Mouse (Mus musculus) cerebellum, adult 18-20 months (tissue): Measurements from ENCODE around the gene Fcer2a.

Experiments used
- DNase-seq, 2 experiments: peaks; one replicate each; pipeline ENCODE4 v3.0.0; 2021

Fcer2a gene

DNA sequence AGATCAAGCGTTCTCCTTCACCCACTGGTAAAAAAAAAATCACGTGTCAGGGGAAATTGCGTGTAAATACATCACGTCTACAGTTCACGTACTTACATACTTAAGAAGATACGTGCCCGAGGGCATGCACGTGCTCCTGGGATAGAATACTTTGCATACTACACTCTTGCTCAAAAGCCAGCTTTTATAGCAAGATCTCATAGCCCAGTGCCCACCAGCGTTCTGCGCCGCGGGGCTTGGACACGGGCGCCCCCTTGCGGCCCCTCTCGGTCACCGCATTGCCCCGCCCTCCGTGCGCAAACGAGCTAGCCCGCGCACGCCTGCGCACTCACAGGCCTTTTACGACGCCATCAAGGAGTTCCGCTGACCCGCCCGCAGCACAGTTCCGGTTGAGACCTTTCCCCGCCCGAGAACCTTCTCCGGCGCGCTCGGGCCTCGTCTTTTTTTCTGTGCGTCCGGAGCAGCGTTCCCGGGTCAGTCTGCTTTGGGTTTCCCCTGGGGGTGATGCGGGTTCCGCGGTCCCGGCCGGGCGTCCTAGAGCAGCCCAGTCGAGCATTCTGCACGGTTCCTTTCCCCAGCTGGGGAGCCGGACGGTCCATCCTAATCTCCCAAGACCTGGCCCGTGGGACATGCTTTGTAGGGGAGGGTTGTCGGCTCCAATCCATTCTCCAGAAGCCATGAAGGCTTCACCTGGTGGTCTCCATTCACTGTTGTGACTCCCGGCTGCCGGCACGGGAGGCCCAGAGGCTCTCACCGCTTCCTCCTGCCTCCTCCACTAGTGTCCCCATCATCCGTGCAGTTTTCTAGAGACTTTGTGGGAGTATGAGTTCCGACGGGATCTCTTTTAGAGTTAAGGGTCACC is 17.6 kb downstream of the Fcer2a start, which contains the start of gene Trappc5:
TSS of gene Trappc5 (plus strand) at position 169 of the 862 bp plus-strand sequence.
- peak; percentile 94 to 98 for DNase-seq

DNA sequence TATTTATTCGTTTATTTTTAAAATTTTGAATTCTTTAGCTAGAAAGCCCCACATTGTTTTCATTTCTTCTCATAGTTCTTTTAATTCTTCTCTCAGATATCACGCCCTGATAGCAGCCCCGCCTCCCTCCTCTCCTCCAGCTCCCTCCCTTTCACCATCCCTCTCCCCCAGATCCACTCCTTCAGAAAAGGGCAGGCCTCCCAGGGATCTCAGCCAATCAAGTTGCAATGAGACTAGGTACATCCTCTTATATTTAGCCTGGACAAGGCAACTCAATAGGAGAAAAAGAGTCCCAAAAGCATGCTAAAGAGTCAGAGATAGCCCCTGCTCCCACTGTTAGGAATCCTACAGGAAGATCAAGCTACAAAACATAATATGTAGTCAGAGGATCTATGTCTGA is 19.3 kb downstream of the Fcer2a start:
- DNase-seq = no peak

DNA sequence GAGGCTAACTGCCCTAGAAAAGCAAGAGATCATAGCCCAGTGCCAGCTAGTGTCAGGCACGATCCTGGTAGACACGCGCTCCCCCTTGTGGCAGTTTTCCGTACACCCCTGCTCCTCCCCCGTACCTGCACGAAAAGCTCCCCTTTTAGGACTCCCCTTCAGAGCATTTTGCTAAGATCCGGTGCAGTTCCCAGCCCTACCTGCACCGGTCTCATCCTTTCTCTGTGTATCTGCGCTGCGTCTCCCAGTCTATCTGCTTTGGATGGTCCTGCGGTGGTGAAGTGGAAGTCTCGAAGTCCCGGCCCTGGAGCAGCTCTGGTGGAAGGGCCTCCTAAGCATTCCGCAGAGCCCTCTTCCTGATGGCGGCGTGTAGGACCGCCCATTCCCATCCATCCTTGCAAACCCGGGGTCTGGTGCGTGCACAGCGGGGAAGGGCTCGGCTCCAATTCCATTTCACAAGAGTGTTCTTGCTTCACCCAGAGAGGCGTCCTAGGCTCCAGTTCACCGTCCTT is 21.9 kb downstream of the Fcer2a start, which contains the start of gene Fcor:
TSS of gene Fcor (minus strand) at position 383 of the 512 bp plus-strand sequence.
- peak; percentile 92 to 93 for DNase-seq

GRCm38 (mm10) chr8:3670388-3670787 is 23.6 kb downstream of the Fcer2a start:
- no peak for DNase-seq

DNA sequence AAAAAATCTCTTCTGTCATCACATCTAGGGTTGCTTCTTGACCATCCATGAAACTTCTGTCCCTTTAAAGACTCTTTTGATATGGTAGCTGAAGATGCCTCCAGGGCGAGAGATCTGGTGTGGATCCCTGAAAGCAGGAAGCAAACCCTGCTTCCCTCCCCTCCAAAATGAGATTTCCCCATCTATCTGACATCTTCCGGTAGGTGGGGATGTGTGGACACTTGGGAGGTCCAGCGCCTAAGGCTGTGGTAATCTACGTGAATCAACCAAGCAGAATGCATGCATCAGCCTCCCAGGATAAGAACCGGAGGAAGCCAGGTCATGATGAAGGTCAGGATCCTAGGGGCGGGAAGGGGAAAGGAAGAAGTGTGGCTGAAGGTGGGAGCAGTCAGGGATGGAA is 28.5 kb downstream of the Fcer2a start, which contains the start of gene Mcemp1:
TSS of gene Mcemp1 (plus strand) at position 248 of the 400 bp plus-strand sequence.
- no peak for DNase-seq

- DNase-seq = no peak
These were observed 29.6 kb downstream of the Fcer2a start for GRCm38 (mm10) chr8:3664405-3664804.

DNA sequence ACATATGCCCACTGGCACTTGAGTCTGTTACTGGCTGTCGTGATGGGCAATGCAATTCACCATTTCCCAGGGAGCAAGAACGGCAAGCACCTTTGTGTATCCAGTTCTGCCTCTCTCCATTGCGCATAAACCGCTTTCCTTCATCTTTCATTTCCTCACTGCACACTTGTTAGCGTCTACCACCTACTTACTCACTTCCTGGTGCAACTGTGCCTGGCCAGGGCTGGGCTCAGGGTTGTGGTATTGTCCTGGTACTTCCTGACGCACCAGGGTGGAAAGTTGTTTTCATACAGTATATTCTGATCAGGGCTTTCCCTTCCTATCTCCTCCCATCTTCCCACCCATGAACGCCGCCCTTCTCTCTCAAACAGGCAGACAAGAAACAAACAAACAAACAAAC is 33.1 kb downstream of the Fcer2a start:
- DNase-seq = no peak

- no peak for DNase-seq
These were observed 37.1 kb downstream of the Fcer2a start for GRCm38 (mm10) chr8:3656725-3657381.

DNA sequence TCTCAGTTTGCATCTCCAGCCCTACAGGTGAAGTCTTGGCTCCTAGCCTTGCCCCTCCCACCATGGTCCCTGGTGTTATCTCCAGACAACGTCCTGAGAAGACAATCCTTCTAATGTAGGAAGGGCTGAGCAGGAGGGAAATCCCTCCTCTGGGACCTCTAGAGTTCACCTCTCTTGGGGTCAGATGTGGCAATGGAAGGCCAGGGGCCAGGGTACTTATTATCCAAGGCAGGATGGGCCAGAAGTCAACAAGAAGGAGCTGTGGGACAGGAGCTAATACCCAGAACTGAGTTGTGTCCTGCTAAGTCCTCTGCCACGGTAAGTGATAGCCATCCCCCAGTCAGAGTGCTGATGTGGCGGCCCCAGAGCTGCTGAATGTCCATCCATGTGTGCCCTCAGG is 38.4 kb downstream of the Fcer2a start, which contains the start of gene Retn:
TSS of gene Retn (plus strand) at position 245 of the 400 bp plus-strand sequence.
- no peak for DNase-seq

- no peak for DNase-seq
These were observed 39.1 kb downstream of the Fcer2a start for GRCm38 (mm10) chr8:3654726-3655508.

GRCm38 (mm10) chr8:3652845-3653244 is 41.1 kb downstream of the Fcer2a start:
- no peak for DNase-seq

GRCm38 (mm10) chr8:3648990-3649389 is 45.0 kb downstream of the Fcer2a start:
- DNase-seq = no peak

- DNase-seq = no peak
These were observed 45.7 kb downstream of the Fcer2a start for GRCm38 (mm10) chr8:3648268-3648667.

DNA sequence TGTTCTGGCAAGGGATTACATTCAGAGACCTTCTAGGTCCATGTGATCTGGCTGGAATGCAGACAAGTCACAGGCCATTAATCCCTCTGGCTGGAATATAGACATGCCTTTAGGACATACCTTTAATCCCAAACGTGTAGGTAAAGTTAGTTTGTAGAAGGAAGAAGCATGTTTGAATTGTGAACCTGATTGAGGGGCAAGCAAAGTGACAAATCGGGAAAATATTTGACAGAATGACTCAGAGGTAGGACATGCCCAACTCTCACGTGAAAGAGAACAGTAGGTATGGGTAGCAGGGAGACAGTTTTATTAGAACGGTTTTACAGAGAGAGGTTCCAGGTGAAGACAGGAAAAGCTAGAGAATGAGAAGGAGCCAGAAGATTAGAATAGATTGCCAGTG is 46.4 kb downstream of the Fcer2a start:
- no peak for DNase-seq

DNA sequence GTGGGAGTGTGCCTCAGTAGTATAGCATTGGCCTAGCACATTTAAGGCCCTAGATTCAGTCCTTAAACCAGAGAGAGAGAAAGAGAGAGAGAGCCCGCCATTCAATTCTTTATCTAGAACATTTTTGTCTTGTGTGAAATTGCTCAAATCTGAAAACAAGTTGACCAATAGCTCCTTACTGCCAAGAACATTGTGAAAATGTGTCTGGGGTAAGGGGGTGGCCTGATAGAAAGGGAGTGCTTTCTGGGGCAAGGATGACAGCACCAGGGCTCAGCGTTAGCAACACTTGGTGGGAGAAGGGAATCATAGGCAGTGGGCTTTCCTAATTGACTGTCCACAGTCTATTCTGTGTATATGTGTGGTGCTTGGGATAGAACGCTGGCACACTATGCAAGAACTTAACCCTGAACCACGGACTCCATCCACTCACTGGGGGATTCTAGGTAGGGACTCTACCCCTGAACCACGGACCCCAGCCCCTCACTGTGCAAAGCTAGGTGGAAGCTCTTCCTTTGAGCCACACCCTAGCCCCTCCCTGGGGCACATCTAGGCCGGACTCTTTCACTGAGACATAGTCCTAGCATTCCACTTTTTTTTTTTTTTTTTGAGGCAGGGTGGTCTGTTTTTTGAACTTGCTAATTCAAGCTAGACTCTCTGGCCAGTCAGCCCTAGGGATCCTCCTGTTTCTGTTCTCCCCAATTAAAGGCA is 47.0 kb downstream of the Fcer2a start:
- no peak for DNase-seq

- DNase-seq = peak; percentile 23 to 46
These were observed 48.2 kb downstream of the Fcer2a start for GRCm38 (mm10) chr8:3645804-3646203.
